Mouse (Mus musculus): ENCODE measurements around the gene Kcnd1.

DNA sequence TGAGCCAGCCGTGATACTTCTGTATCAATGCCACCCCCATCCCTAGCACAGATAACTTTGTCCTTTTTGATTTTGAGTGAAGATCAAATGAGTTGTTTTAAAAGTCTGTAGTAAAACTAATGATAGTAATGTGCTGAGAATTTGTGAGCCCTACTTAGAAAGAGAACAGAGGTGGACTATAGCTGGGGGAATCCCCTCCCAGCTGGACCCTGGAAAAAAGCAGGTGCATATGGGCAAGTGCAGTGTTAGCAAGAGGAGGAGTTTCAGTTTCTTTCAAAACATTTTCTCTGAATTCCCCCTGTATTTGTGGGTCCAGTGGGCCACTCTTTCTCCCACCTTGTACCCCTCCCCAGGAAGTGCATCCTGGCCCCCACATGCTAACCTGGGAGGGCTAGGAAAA is 41.1 kb downstream of the Kcnd1 start:
- TF ChIP-seq CTCF (IDR thresholded peaks at IDR 0.05): no peak
- no peak for TF ChIP-seq POLR2A (IDR thresholded peaks at IDR 0.05; ENCODE audit: insufficient read depth, low read depth, low read length)

Data from heart, adult 2 months (tissue).